ENCODE assay signal across 8 mouse cellular contexts in genomic region chr16:32431926-32432325, GRCm38 (mm10). TPM values are rescaled to one million over a fixed set of nuclear protein-coding genes. Genes with fewer than 3 reads are reported as not detected.
A peak's percentile ranks its signal among the peaks of the same experiment; 100 is the strongest.
DNase-seq lines count a peak whose midpoint lies in the region; ATAC-seq lines count a peak whose summit lies in the region.

No protein-coding gene starts in this region.

- 93% methylated on average over 1 of the region's 1 CpGs for whole genome bisulfite sequencing in kidney, embryonic 16.5 days
- WGBS in embryonic facial prominence, embryonic 12.5 days: 93% methylated on average over 1 of the region's 1 CpGs
- WGBS in hindbrain, embryonic 15.5 days: 96% methylated on average over 1 of the region's 1 CpGs
- WGBS in midbrain, embryonic 13.5 days: 70% methylated on average over 1 of the region's 1 CpGs

- no peak overlapping the region for H3K27ac ChIP-seq in kidney, embryonic 16.5 days (ENCODE audit: low read length)
- H3K27ac ChIP-seq in embryonic facial prominence, embryonic 12.5 days: no peak overlapping the region
- no peak overlapping the region for H3K27ac ChIP-seq in hindbrain, embryonic 15.5 days (replicated peaks)
- H3K27ac ChIP-seq in midbrain, embryonic 13.5 days: no peak overlapping the region

- no peaks in the 10 kb centered on the region for H3K9me3 ChIP-seq in kidney, embryonic 16.5 days (ENCODE audit: low read length)
- no peaks in the 10 kb centered on the region for H3K9me3 ChIP-seq in embryonic facial prominence, embryonic 12.5 days
- no peaks in the 10 kb centered on the region for H3K9me3 ChIP-seq in hindbrain, embryonic 15.5 days
- H3K9me3 ChIP-seq in midbrain, embryonic 13.5 days: no peaks in the 10 kb centered on the region

- ATAC-seq in kidney, embryonic 16.5 days (ENCODE audit: low FRiP score, low TSS enrichment): no peak
- ATAC-seq in embryonic facial prominence, embryonic 12.5 days (ENCODE audit: insufficient number of reproducible peaks, insufficient read depth, low FRiP score, low TSS enrichment): no peak
- ATAC-seq in hindbrain, embryonic 15.5 days (ENCODE audit: low FRiP score, low read depth): no peak
- no peak for ATAC-seq in midbrain, embryonic 13.5 days

- H3K9ac ChIP-seq in kidney, embryonic 16.5 days (replicated peaks; ENCODE audit: low read length): no peak overlapping the region
- no peak overlapping the region for H3K9ac ChIP-seq in embryonic facial prominence, embryonic 12.5 days
- H3K9ac ChIP-seq in hindbrain, embryonic 15.5 days: no peak overlapping the region
- H3K9ac ChIP-seq in midbrain, embryonic 13.5 days (replicated peaks): no peak overlapping the region

- no peaks in the 10 kb centered on the region for H3K27me3 ChIP-seq in kidney, embryonic 16.5 days (ENCODE audit: insufficient read depth, low read length)
- H3K27me3 ChIP-seq in embryonic facial prominence, embryonic 12.5 days: no peaks in the 10 kb centered on the region
- no peaks in the 10 kb centered on the region for H3K27me3 ChIP-seq in hindbrain, embryonic 15.5 days
- H3K27me3 ChIP-seq in midbrain, embryonic 13.5 days: no peaks in the 10 kb centered on the region

- H3K4me1 ChIP-seq in kidney, embryonic 16.5 days (ENCODE audit: insufficient read depth, low read length): peaks cover 9% of the 10 kb centered on the region; the same call in 1 of the 2 replicates
- peaks cover 5% of the 10 kb centered on the region; the same call in 1 of the 2 replicates for H3K4me1 ChIP-seq in embryonic facial prominence, embryonic 12.5 days
- H3K4me1 ChIP-seq in hindbrain, embryonic 15.5 days (replicated peaks): peaks cover 24% of the 10 kb centered on the region
- H3K4me1 ChIP-seq in midbrain, embryonic 13.5 days (replicated peaks): peaks cover 22% of the 10 kb centered on the region

- H3K36me3 ChIP-seq in kidney, embryonic 16.5 days (ENCODE audit: insufficient read depth, low read length): no peaks in the 10 kb centered on the region
- no peaks in the 10 kb centered on the region for H3K36me3 ChIP-seq in embryonic facial prominence, embryonic 12.5 days
- 0 out of 2 replicates have a peak, but pooled peaks cover 2% of the 10 kb centered on the region for H3K36me3 ChIP-seq in hindbrain, embryonic 15.5 days
- no peaks in the 10 kb centered on the region for H3K36me3 ChIP-seq in midbrain, embryonic 13.5 days

- H3K4me3 ChIP-seq in kidney, embryonic 16.5 days (ENCODE audit: low read length): peak overlapping the region; percentile 69
- H3K4me3 ChIP-seq in embryonic facial prominence, embryonic 12.5 days: peak overlapping the region; percentile 82; the same call in 1 of the 2 replicates
- H3K4me3 ChIP-seq in hindbrain, embryonic 15.5 days: peak overlapping the region; percentile 95
- peak overlapping the region; percentile 86 for H3K4me3 ChIP-seq in midbrain, embryonic 13.5 days (replicated peaks)

- peak overlapping the region; percentile 94 for H3K4me2 ChIP-seq in kidney, embryonic 16.5 days (replicated peaks; ENCODE audit: low read depth, low read length)
- H3K4me2 ChIP-seq in embryonic facial prominence, embryonic 12.5 days (replicated peaks): peak overlapping the region; percentile 92
- peak overlapping the region; percentile 78 for H3K4me2 ChIP-seq in hindbrain, embryonic 15.5 days
- peak overlapping the region; percentile 92 for H3K4me2 ChIP-seq in midbrain, embryonic 13.5 days (replicated peaks)

- DNase-seq in kidney, adult 18-20 months: no peak
- no peak for DNase-seq in embryo, embryonic 10.5 days (ENCODE audit: low spot score)
- DNase-seq in urinary bladder, adult 2 months (ENCODE audit: low spot score): no peak
- no peak for DNase-seq in gastrocnemius, postnatal 10 days

RNA-seq across cellular contexts. Expression of gene Pcyt1a, which starts 1.2 kb away (rescaled TPM):
- 38.3 and 44.6 TPM in 2 replicates for polyA plus RNA-seq in kidney, embryonic 16.5 days (2015; fragmentation: Nextera tagmentation; extraction: Ambion mirVana)
- polyA plus RNA-seq in embryonic facial prominence, embryonic 12.5 days (2016; fragmentation: Nextera tagmentation; extraction: Ambion mirVana): 34.2 and 35.4 TPM in 2 replicates
- polyA plus RNA-seq in hindbrain, embryonic 15.5 days (2015; fragmentation: Nextera tagmentation; extraction: Ambion mirVana): 45.6 and 46.8 TPM in 2 replicates
- 47.8 and 48.0 TPM in 2 replicates for polyA plus RNA-seq in midbrain, embryonic 13.5 days (2015; fragmentation: Nextera tagmentation; extraction: Ambion mirVana)
- polyA plus RNA-seq in urinary bladder, adult 2 months (2012; rRNA removed): 29.3 and 34.0 TPM in 2 replicates
- 10 to 100 TPM; 66.5 to 68.7 TPM for total RNA-seq in gastrocnemius, postnatal 10 days (2021)

RNA-seq across cellular contexts. Expression of gene Tctex1d2, which starts 12.4 kb away (rescaled TPM):
- polyA plus RNA-seq in kidney, embryonic 16.5 days (2015; fragmentation: Nextera tagmentation; extraction: Ambion mirVana): 30.0 and 30.7 TPM in 2 replicates
- polyA plus RNA-seq in embryonic facial prominence, embryonic 12.5 days (2016; fragmentation: Nextera tagmentation; extraction: Ambion mirVana): 25.6 and 28.7 TPM in 2 replicates
- polyA plus RNA-seq in hindbrain, embryonic 15.5 days (2015; fragmentation: Nextera tagmentation; extraction: Ambion mirVana): 34.5 and 39.0 TPM in 2 replicates
- 30.1 and 38.8 TPM in 2 replicates for polyA plus RNA-seq in midbrain, embryonic 13.5 days (2015; fragmentation: Nextera tagmentation; extraction: Ambion mirVana)
- polyA plus RNA-seq in urinary bladder, adult 2 months (2012; rRNA removed): 23.9 and 30.5 TPM in 2 replicates
- total RNA-seq in gastrocnemius, postnatal 10 days (2021): 1 to 10 TPM; 4.7 to 5.6 TPM

RNA-seq across cellular contexts. Expression of gene Tm4sf19, which starts 31.6 kb away (rescaled TPM):
- polyA plus RNA-seq in kidney, embryonic 16.5 days (2015; fragmentation: Nextera tagmentation; extraction: Ambion mirVana): not detected in 2 replicates
- polyA plus RNA-seq in embryonic facial prominence, embryonic 12.5 days (2016; fragmentation: Nextera tagmentation; extraction: Ambion mirVana): not detected in 2 replicates
- not detected in 2 replicates for polyA plus RNA-seq in hindbrain, embryonic 15.5 days (2015; fragmentation: Nextera tagmentation; extraction: Ambion mirVana)
- not detected in 2 replicates for polyA plus RNA-seq in midbrain, embryonic 13.5 days (2015; fragmentation: Nextera tagmentation; extraction: Ambion mirVana)
- polyA plus RNA-seq in urinary bladder, adult 2 months (2012; rRNA removed): 0.06 and 0.12 TPM in 2 replicates
- 1 to 10 TPM in 1 of 2 experiments, not detected in 1; 1.2 TPM for total RNA-seq in gastrocnemius, postnatal 10 days (2021)

RNA-seq across cellular contexts. Expression of gene Slc51a, which starts 55.8 kb away (rescaled TPM):
- polyA plus RNA-seq in kidney, embryonic 16.5 days (2015; fragmentation: Nextera tagmentation; extraction: Ambion mirVana): 3.0 and 3.9 TPM in 2 replicates
- polyA plus RNA-seq in embryonic facial prominence, embryonic 12.5 days (2016; fragmentation: Nextera tagmentation; extraction: Ambion mirVana): 0.09 and 0.33 TPM in 2 replicates
- polyA plus RNA-seq in hindbrain, embryonic 15.5 days (2015; fragmentation: Nextera tagmentation; extraction: Ambion mirVana): 0.16 and 0.30 TPM in 2 replicates
- 0.27 and 0.39 TPM in 2 replicates for polyA plus RNA-seq in midbrain, embryonic 13.5 days (2015; fragmentation: Nextera tagmentation; extraction: Ambion mirVana)
- polyA plus RNA-seq in urinary bladder, adult 2 months (2012; rRNA removed): 0.04 TPM in 1 of 2 replicates, not detected in the other
- not detected for total RNA-seq in gastrocnemius, postnatal 10 days (2021)
